Mouse (Mus musculus): ENCODE data around the gene Amdhd2. TPM values are rescaled to one million over a fixed set of nuclear protein-coding genes. Genes with fewer than 3 reads are reported as not detected.
"Not testable (repeated sequence)": the region's sequence is repeated elsewhere in the genome, so short reads cannot be mapped to it uniquely, and the experiment has no call there.

Gene Amdhd2
- total RNA-seq, 2 experiments from 2014 or later = 36.3 to 38.4 TPM

- DNase-seq (ENCODE audit: extremely low spot score in 1 of 2, low spot score in 1 of 2) = no peak
Observed at GRCm38 (mm10) chr17:24157526-24157925, 6.0 kb downstream of the Amdhd2 start.

GRCm38 (mm10) chr17:24157121-24157520 lies 6.4 kb downstream of the Amdhd2 start:
- no peak for DNase-seq (ENCODE audit: extremely low spot score in 1 of 2, low spot score in 1 of 2)

- no peak for DNase-seq (ENCODE audit: extremely low spot score in 1 of 2, low spot score in 1 of 2)
Observed at GRCm38 (mm10) chr17:24156394-24156793, 7.2 kb downstream of the Amdhd2 start.

- DNase-seq (ENCODE audit: extremely low spot score in 1 of 2, low spot score in 1 of 2) = no peak
Observed at GRCm38 (mm10) chr17:24155742-24156141, 7.8 kb downstream of the Amdhd2 start.

GRCm38 (mm10) chr17:24154463-24154862 lies 9.1 kb downstream of the Amdhd2 start:
- DNase-seq (ENCODE audit: extremely low spot score in 1 of 2, low spot score in 1 of 2) = no peak

GRCm38 (mm10) chr17:24151890-24152563 lies 11.5 kb downstream of the Amdhd2 start:
- DNase-seq (ENCODE audit: extremely low spot score in 1 of 2, low spot score in 1 of 2) = peak; percentile 66 to 78

- no peak for DNase-seq (ENCODE audit: extremely low spot score in 1 of 2, low spot score in 1 of 2)
Observed at GRCm38 (mm10) chr17:24151382-24151781, 12.2 kb downstream of the Amdhd2 start.

- no peak for DNase-seq (ENCODE audit: extremely low spot score in 1 of 2, low spot score in 1 of 2)
Observed at GRCm38 (mm10) chr17:24150824-24151223, 12.7 kb downstream of the Amdhd2 start, which contains the start of gene Pdpk1. Pdpk1 (minus strand) TSS chr17:24150924.

GRCm38 (mm10) chr17:24149421-24149820 lies 14.1 kb downstream of the Amdhd2 start:
- no peak for DNase-seq (ENCODE audit: extremely low spot score in 1 of 2, low spot score in 1 of 2)

GRCm38 (mm10) chr17:24142897-24143296 lies 20.7 kb downstream of the Amdhd2 start:
- DNase-seq (ENCODE audit: extremely low spot score in 1 of 2, low spot score in 1 of 2) = no peak

- DNase-seq (ENCODE audit: extremely low spot score in 1 of 2, low spot score in 1 of 2) = peak; percentile 90 to 95
Observed at GRCm38 (mm10) chr17:24141425-24141920, 22.1 kb downstream of the Amdhd2 start.

- no peak for DNase-seq (ENCODE audit: extremely low spot score in 1 of 2, low spot score in 1 of 2)
Observed at GRCm38 (mm10) chr17:24140845-24141424, 22.6 kb downstream of the Amdhd2 start.

- no peak for DNase-seq (ENCODE audit: extremely low spot score in 1 of 2, low spot score in 1 of 2)
Observed at GRCm38 (mm10) chr17:24139968-24140367, 23.6 kb downstream of the Amdhd2 start.

GRCm38 (mm10) chr17:24139256-24139655 lies 24.3 kb downstream of the Amdhd2 start:
- no peak for DNase-seq (ENCODE audit: extremely low spot score in 1 of 2, low spot score in 1 of 2)

- no peak for DNase-seq (ENCODE audit: extremely low spot score in 1 of 2, low spot score in 1 of 2)
Observed at GRCm38 (mm10) chr17:24137226-24137880, 26.2 kb downstream of the Amdhd2 start.

GRCm38 (mm10) chr17:24134062-24134461 lies 29.5 kb downstream of the Amdhd2 start:
- DNase-seq (ENCODE audit: extremely low spot score in 1 of 2, low spot score in 1 of 2) = no peak

- not testable (repeated sequence) for DNase-seq (ENCODE audit: extremely low spot score in 1 of 2, low spot score in 1 of 2)
Observed at GRCm38 (mm10) chr17:24132919-24133318, 30.6 kb downstream of the Amdhd2 start.

GRCm38 (mm10) chr17:24131570-24131969 lies 32.0 kb downstream of the Amdhd2 start:
- no peak for DNase-seq (ENCODE audit: extremely low spot score in 1 of 2, low spot score in 1 of 2)

GRCm38 (mm10) chr17:24129246-24129645 lies 34.3 kb downstream of the Amdhd2 start:
- not testable (repeated sequence) for DNase-seq (ENCODE audit: extremely low spot score in 1 of 2, low spot score in 1 of 2)

GRCm38 (mm10) chr17:24127592-24127991 lies 36.0 kb downstream of the Amdhd2 start:
- DNase-seq (ENCODE audit: extremely low spot score in 1 of 2, low spot score in 1 of 2) = no peak

GRCm38 (mm10) chr17:24126801-24127200 lies 36.8 kb downstream of the Amdhd2 start:
- no peak for DNase-seq (ENCODE audit: extremely low spot score in 1 of 2, low spot score in 1 of 2)
